ENCODE assay signal across 8 mouse cellular contexts in the genomic region with DNA sequence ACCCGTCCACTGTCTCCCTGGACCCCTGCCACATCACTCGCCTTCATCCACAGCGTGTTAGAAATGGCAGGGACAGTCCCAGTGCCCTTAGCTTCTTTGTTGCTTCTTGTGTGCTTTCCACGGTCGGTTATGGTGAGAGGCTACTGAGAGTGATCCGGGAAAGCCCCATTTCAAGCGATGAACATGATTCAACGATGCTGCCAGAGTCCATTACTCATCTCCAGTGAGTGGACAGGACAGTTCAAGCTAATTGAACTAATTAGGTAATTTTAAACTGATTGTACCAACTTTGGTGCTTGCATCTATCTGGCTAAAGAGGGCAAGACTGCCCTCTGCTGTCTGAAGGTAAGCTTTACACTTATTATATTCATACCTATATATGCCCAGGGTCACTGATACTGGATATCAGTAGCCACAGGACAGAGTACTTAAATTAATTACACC. TPM values are rescaled to one million over a fixed set of nuclear protein-coding genes. Genes with fewer than 3 reads are reported as not detected.
A peak's percentile ranks its signal among the peaks of the same experiment; 100 is the strongest.
DNase-seq lines count a peak whose midpoint lies in the region; ATAC-seq and TF ChIP-seq lines count a peak whose summit lies in the region.

No protein-coding gene starts in this region.

- no peak overlapping the region for H3K9ac ChIP-seq in lung, embryonic 14.5 days

- 38% methylated on average over 8 of the region's 8 CpGs for WGBS in lung, embryonic 14.5 days
- 48% methylated on average over 8 of the region's 8 CpGs for WGBS in embryonic facial prominence, embryonic 10.5 days

- no peaks in the 10 kb centered on the region for H3K27me3 ChIP-seq in lung, embryonic 14.5 days (ENCODE audit: insufficient read depth, low read length)
- H3K27me3 ChIP-seq in embryonic facial prominence, embryonic 10.5 days (replicated peaks; ENCODE audit: low read depth, poor library complexity, severe bottlenecking) = no peaks in the 10 kb centered on the region

- no peaks in the 10 kb centered on the region for H3K4me1 ChIP-seq in lung, embryonic 14.5 days (ENCODE audit: insufficient read depth)
- 0 out of 2 replicates have a peak, but pooled peaks cover 3% of the 10 kb centered on the region for H3K4me1 ChIP-seq in embryonic facial prominence, embryonic 10.5 days

- peak; percentile 25 for DNase-seq in adrenal gland, postnatal 14 days
- DNase-seq in adrenal gland, postnatal 4 days (ENCODE audit: low spot score in 2 of 2) = no peak
- peak; percentile 82 for DNase-seq in lung, embryonic 14.5 days
- no peak for DNase-seq in lung, adult 18-20 months
- peak; percentile 23 for DNase-seq in embryonic facial prominence, embryonic 10.5 days (ENCODE audit: low spot score)
- peak; percentile 34 for DNase-seq in kidney, postnatal 10 days
- no peak for DNase-seq in urinary bladder, adult 18-20 months (ENCODE audit: low spot score in 2 of 2)

- ATAC-seq in lung, embryonic 14.5 days (ENCODE audit: insufficient read depth) = peak; percentile 44; the same call in 1 of the 2 replicates
- ATAC-seq in neutrophil, adult 5-6 weeks (ENCODE audit: extremely low read depth, insufficient number of reproducible peaks, low FRiP score, poor library complexity, severe bottlenecking) = peak; percentile 48; the same call in 1 of the 2 replicates

- TF ChIP-seq CTCF in lung, embryonic 14.5 days (IDR thresholded peaks at IDR 0.05; ENCODE audit: low read depth) = peak; percentile 71

- H3K36me3 ChIP-seq in lung, embryonic 14.5 days (ENCODE audit: insufficient read depth) = peaks cover 30% of the 10 kb centered on the region
- peaks cover 28% of the 10 kb centered on the region for H3K36me3 ChIP-seq in embryonic facial prominence, embryonic 10.5 days (replicated peaks)

- no peak overlapping the region for H3K4me3 ChIP-seq in lung, embryonic 14.5 days (ENCODE audit: low read depth, low read length)
- H3K4me3 ChIP-seq in embryonic facial prominence, embryonic 10.5 days = no peak overlapping the region

- no peak overlapping the region for H3K27ac ChIP-seq in lung, embryonic 14.5 days (ENCODE audit: low read depth)
- no peak overlapping the region for H3K27ac ChIP-seq in embryonic facial prominence, embryonic 10.5 days (replicated peaks)

- no peak overlapping the region for H3K4me2 ChIP-seq in lung, embryonic 14.5 days

- no peaks in the 10 kb centered on the region for H3K9me3 ChIP-seq in lung, embryonic 14.5 days (ENCODE audit: low read depth, low read length)
- no peaks in the 10 kb centered on the region for H3K9me3 ChIP-seq in embryonic facial prominence, embryonic 10.5 days

RNA-seq across cellular contexts. Expression of a gene that starts 19.4 kb away (rescaled TPM):
- 41.3 and 57.8 TPM in 2 replicates for total RNA-seq in adrenal gland, postnatal 14 days (2021)
- 10 to 100 TPM; 42.7 to 49.3 TPM for total RNA-seq in adrenal gland, postnatal 4 days (2021)
- 70.3 and 78.4 TPM in 2 replicates for polyA plus RNA-seq in lung, embryonic 14.5 days (2014; fragmentation: Nextera tagmentation; extraction: Ambion mirVana)
- polyA plus RNA-seq in embryonic facial prominence, embryonic 10.5 days (2016; fragmentation: Nextera tagmentation; extraction: Ambion mirVana) = 88.5 and 91.3 TPM in 2 replicates
- 51.9 and 65.4 TPM in 2 replicates for total RNA-seq in neutrophil, adult 5-6 weeks (2017)

Comparison
In these comparisons a context has a peak if more than half of its experiments do, and no peak if none do; other contexts are left out.
1. DNase-seq: peak in adrenal gland, postnatal 14 days (single experiment), lung, embryonic 14.5 days (single experiment), embryonic facial prominence, embryonic 10.5 days (single experiment) and kidney, postnatal 10 days (single experiment); none in adrenal gland, postnatal 4 days (0 of 2), lung, adult 18-20 months (0 of 2) and urinary bladder, adult 18-20 months (0 of 2).